Mouse (Mus musculus) WW6 (cell line): ENCODE measurements at regions not wholly inside any gene's neighbourhood (a gene's known extent, or its start where the extent isn't known, plus 50 kb on each side); places are given as distances from the start of the nearest gene placed in this dataset.

Experiments used
- DNase-seq: peaks from one replicate; pipeline ENCODE4 v3.0.0-alpha.2; 2013; ENCODE audit warnings: low read depth, low spot score

DNA sequence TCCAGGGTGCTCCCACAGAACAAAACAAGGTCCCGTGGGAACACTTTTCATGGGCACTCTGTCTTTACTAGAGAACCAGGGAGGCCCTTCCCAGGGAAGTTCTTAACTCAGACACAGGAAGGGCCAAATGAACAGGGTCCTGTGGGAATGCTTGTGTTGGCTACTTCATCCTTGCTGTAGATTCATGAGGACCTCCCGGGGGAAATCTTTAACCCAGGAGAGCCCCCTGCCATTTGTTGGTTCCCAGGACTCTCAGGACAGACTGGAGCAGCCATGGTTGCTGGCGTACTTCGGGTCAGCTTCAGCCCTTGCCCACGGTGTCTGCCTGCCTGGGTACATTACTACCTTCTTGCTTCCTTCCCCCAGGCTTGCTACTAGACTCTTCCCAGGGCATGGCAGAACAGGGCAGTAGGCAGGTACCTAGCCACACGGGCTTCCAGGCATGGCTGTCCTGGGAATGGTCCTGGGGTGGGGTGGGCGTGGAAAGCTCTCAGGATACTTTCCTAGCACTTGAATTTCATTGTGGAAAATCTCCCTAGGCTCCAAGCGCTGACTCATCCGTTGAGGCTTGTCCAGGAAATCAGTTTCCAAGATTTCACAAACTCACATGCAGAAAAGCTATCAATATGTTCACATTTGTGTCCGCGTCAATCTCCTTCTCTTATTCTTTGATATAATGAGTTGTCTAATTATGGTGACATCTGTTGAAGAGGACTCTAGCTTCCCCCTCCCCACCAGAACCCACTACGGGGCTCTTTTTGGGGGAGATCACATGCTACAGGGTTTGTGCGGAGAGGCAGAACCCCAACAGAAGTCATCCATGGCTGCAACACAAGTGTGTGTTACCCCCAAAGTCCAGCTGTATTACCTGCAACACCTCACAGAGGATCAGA is 148.6 kb downstream of the Sec61b start:
- no peak for DNase-seq

DNA sequence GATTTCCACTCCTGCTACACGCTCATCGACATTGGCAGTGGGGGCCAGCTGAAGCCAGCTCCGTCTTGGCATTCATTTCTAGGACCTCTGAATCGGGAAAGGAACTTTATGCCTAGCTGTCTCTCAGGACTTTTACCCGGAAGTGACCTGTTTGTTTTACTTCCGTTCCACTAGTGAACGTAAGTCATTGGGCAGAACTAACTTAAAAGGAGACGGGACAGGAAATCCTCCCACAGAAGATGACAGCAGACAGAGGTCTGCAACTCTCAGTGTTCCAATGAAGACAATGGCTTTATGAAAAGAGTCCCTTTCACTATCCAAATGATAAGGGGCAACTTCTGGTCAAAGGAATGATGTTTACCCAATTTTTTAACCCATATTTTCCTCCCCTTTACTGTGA is 155.5 kb downstream of the Sec61b start:
- no peak for DNase-seq

- no peak for DNase-seq
Observed at GRCm38 (mm10) chr4:47630427-47630826, 156.0 kb downstream of the Sec61b start.

GRCm38 (mm10) chr4:47638876-47639494 is 164.5 kb downstream of the Sec61b start:
- no peak for DNase-seq

GRCm38 (mm10) chr4:47645093-47645492 is 170.6 kb downstream of the Sec61b start:
- no peak for DNase-seq

DNA sequence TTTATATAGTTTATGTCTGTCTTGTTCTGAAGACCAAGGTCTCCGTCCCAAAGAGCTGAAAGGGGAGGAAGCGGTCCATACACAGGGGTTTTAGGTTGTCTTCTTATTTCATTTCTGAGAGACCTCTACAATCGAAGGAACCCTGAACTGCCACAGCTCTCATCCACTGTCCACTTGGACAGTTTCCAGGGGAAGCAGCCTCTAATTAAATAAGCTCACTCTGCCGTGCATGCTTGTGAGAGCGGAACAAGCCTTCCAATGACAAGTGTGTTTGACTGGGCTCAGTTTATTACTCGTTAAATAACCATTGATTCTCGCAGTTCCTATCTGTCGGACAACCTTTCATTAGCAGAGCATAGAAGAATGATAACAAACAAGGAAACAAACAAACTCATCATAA is 174.2 kb downstream of the Sec61b start:
- DNase-seq, result no peak

DNA sequence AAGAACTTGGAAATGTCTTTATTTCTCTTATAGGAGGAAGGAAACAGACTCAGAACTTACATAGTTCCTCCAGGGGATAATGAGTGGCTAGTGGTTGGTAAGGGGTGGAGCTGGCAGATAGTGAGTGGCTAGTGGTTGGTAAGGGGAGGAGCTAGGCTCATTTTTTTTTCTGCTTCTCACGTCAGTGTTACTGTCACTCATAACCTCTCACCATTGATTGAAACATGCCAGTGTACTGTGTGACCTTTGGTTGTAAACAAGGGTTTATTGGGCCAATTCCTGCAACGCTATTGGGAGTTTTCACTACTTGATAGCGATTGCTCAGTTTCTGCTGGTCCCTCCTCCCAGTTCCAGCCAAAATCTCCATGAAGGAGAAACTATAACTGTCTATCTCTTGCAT is 175.5 kb downstream of the Sec61b start:
- DNase-seq, result no peak

DNA sequence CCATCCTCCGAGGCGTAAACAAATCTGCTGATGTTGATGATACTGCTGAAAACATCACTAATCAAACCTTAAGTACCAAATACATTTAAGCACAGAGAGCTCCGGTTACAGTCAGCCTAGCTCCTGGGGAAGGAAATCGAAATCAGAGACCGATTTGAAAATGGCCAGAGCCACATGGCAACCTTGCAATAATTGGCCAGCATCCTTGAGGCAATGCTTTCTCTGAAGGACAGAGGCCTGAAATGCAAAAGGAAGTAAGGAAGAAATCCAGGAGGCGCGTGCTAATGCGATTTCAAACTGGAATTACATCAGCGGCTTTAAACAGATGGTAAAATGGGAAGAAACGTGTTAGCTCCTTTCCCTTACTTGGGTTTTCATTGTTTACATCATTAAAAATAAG is 177.1 kb downstream of the Sec61b start:
- DNase-seq, result no peak

GRCm38 (mm10) chr4:47653143-47653542 is 178.7 kb downstream of the Sec61b start:
- DNase-seq, result no peak

DNA sequence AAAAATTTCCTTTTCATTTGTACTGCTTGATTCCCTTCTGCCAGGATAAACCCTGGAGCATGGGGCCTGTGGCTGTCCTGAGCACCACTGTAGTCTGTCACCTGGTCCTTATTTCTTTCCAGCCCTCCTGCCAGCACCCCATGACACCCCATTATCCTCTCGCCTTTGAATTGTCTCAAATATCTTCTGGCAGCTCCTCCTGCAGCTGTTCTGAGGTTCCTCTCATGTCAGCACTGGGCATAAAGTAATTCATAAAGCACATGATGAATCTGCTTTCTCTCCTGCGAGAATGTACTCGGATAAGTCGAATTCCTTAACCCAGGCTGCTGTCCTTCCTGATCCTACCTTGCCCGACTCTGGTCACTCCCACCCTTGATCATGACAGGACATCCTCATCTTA is 195.1 kb downstream of the Sec61b start:
- no peak for DNase-seq

DNA sequence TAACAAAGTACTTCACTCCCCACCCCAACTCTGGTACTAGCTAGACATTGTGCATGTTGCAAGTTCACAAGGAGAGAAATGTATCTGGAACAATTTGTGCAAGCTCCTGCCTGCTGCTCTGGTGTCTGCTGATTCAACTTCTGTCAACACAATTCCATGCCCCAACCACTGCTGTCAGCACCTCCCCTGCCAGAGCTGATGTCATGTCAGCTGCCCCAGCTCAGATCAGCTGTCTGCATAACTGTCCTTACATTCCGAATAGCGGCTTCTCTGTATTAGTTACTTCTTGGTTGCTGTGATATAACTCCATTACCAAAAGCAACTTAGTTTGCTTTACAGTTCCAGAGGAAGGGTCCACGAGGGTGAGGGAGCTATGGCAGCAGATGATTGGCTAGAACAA is 196.0 kb downstream of the Sec61b start:
- DNase-seq, result no peak

DNA sequence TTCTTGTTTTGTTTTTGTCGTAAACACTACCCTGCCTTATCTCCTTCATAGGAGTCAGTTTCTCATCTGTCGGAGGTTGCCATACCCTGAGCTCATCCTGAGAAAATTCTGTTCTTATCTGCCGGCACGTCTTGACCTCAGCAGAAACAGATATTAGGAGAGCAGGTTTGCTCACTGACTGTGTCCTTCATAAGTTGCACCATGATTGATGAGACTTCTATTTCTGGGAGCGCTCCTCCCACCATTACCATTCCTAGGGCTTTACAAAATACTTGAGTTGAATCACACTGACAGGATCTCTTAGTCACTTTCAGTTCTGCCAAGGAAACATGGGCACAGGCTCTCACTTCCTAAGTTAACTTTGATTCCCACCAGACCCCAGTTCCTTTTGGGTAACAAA is 196.9 kb downstream of the Sec61b start:
- no peak for DNase-seq

DNA sequence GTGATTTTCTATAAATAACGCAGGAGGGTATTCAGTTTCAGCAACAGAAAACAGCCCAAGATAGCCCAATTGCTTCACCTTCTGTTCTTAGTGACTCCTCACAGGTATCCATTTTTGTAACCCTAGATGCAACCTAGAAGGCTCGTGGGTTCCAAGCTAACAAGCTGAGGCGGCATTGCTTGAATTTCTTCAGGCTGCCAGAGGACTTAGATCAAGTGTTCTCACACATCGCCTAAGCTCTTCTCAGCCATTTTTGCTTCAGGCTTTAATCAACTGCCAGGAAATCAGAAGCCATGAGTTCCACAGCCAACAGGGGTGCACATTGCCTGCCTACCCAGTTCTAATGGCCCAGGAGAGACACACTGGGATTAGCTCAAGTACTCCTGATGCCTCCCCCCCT is 206.7 kb downstream of the Sec61b start:
- DNase-seq, result no peak

DNA sequence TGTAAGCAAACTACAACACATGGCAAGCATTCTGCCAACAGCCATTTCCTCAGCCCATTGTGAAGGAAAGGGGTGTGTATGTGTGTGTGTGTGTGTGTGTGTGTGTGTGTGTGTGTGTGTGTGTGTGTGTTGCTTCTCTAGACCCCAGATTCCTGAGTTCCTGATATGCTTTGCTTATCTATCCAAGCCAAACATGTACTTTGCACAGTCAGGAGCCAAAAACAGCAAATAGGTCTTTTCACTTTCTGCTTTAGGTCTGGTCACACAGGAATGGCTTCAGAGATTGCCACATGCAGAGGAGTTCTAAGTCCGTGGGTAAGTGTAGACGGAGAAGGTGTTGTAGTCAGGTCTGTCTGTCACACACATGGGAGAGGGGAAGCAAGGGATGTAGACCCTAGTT is 216.7 kb downstream of the Sec61b start:
- no peak for DNase-seq

DNA sequence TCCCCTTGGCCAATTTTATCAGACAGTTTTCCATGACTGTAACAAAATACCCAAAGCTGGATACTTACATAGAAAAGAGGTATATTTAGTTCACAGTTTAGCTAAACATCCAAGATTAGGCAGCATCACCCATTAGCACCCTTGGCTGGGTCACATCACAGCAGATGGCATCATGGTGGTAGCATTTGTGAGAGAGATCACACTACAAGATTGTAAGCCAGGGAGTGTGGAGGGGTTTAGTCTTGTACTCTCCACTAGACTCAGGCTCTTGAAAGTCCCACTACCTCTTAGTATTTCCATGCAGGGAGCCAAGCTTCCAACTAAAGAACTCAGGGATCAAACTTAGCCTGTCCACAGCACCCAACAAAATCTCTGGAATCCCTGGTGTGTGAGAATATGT is 218.2 kb downstream of the Sec61b start:
- DNase-seq, result no peak

DNA sequence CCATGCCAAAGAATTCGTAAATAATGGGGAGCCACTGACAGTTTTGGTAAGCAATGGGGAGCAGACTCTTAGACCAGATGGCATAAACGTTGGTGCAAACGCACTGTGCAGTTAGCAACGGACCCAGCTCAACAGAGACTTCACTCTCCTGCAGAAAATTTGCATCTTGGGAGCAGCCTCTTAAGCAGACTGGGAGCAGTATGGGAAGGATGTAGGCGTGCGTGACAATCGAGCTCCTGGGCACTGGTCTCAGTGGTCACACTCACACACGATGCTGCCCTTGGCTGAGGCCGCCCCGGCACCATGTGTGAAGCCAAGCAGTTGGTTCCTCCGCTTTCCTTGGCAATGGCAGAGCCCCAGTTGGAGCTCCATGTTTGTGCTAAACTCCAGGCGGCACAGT is 218.8 kb downstream of the Sec61b start:
- DNase-seq, result no peak

- DNase-seq, result no peak
Observed at GRCm38 (mm10) chr4:47697071-47697470, 222.6 kb downstream of the Sec61b start.

GRCm38 (mm10) chr4:47698514-47698913 is 224.1 kb downstream of the Sec61b start:
- no peak for DNase-seq

GRCm38 (mm10) chr4:47698926-47699325 is 224.5 kb downstream of the Sec61b start:
- no peak for DNase-seq

GRCm38 (mm10) chr4:47703501-47703900 is 229.0 kb downstream of the Sec61b start:
- DNase-seq, result no peak

- no peak for DNase-seq
Observed at GRCm38 (mm10) chr4:47704607-47705006, 230.1 kb downstream of the Sec61b start.

- DNase-seq, result no peak
Observed at GRCm38 (mm10) chr4:47707966-47708365, 233.5 kb downstream of the Sec61b start.

GRCm38 (mm10) chr4:47713387-47713786 is 238.9 kb downstream of the Sec61b start:
- DNase-seq, result no peak
